ENCODE assay signal across 8 mouse cellular contexts in genomic region chr6:35254136-35254904, GRCm38 (mm10). TPM values are rescaled to one million over a fixed set of nuclear protein-coding genes. Genes with fewer than 3 reads are reported as not detected.
DNase-seq lines count a peak whose midpoint lies in the region; ATAC-seq and TF ChIP-seq lines count a peak whose summit lies in the region.

No protein-coding gene starts in this region.

- no peak for TF ChIP-seq POLR2A in heart, adult 2 months (IDR thresholded peaks at IDR 0.05; ENCODE audit: insufficient read depth, low read depth, low read length)

- intact Hi-C loops in heart, adult 2 months (cut with DNase I) = loop anchor here (5.0 kb wide), 2 partner anchors 313 to 1138 kb away; no protein-coding TSS in a partner anchor

- peaks cover 23% of the 10 kb centered on the region for H3K4me1 ChIP-seq in heart, adult 2 months (ENCODE audit: control insufficient read depth, insufficient read depth, low read length)
- H3K4me1 ChIP-seq in hindbrain, embryonic 16.5 days (ENCODE audit: control insufficient read depth, insufficient read depth, low read depth, low read length) = peaks cover 25% of the 10 kb centered on the region
- peaks cover 23% of the 10 kb centered on the region for H3K4me1 ChIP-seq in midbrain, embryonic 14.5 days (ENCODE audit: control insufficient read depth, insufficient read depth, low read length)

- H3K4me2 ChIP-seq in hindbrain, embryonic 16.5 days (ENCODE audit: low read length) = peak overlapping the region; percentile 87
- peak overlapping the region; percentile 72 for H3K4me2 ChIP-seq in midbrain, embryonic 14.5 days (ENCODE audit: low read length)

- 0 out of 2 replicates have a peak, but pooled peaks have one; percentile 13 for TF ChIP-seq CTCF in heart, adult 2 months (IDR thresholded peaks at IDR 0.05)

- H3K79me2 ChIP-seq in heart, adult 2 months (replicated peaks; ENCODE audit: control insufficient read depth, insufficient read depth, low read length) = peaks cover 4% of the 10 kb centered on the region

- no peak for ATAC-seq in hindbrain, embryonic 16.5 days
- ATAC-seq in midbrain, embryonic 14.5 days (ENCODE audit: low FRiP score, low TSS enrichment) = no peak
- no peak for ATAC-seq in inflammation-experienced regulatory T-cells, adult 6 months

- peak overlapping the region; percentile 63 for H3K9ac ChIP-seq in heart, adult 2 months (ENCODE audit: low read depth, low read length)
- no peak overlapping the region; the same call in none of the 2 replicates for H3K9ac ChIP-seq in hindbrain, embryonic 16.5 days (ENCODE audit: low read depth, low read length)
- no peak overlapping the region for H3K9ac ChIP-seq in midbrain, embryonic 14.5 days (replicated peaks; ENCODE audit: low read length)

- peaks cover 18% of the 10 kb centered on the region for H3K36me3 ChIP-seq in heart, adult 2 months (ENCODE audit: control insufficient read depth, insufficient read depth, low read length)
- no peaks in the 10 kb centered on the region for H3K36me3 ChIP-seq in hindbrain, embryonic 16.5 days (ENCODE audit: control insufficient read depth, insufficient read depth, low read length)
- no peaks in the 10 kb centered on the region for H3K36me3 ChIP-seq in midbrain, embryonic 14.5 days (ENCODE audit: control insufficient read depth, insufficient read depth, low read length)

- H3K4me3 ChIP-seq in heart, adult 2 months = no peak overlapping the region
- H3K4me3 ChIP-seq in hindbrain, embryonic 16.5 days (ENCODE audit: low read length) = no peak overlapping the region
- H3K4me3 ChIP-seq in midbrain, embryonic 14.5 days (replicated peaks; ENCODE audit: low read depth, low read length) = no peak overlapping the region

- 30% methylated on average over 9 of the region's 9 CpGs for WGBS in heart, adult 2 months
- WGBS in hindbrain, embryonic 16.5 days = 69% methylated on average over 9 of the region's 9 CpGs
- WGBS in midbrain, embryonic 14.5 days = 56% methylated on average over 9 of the region's 9 CpGs

- no peaks in the 10 kb centered on the region for H3K9me3 ChIP-seq in hindbrain, embryonic 16.5 days (ENCODE audit: control insufficient read depth, low read length)
- H3K9me3 ChIP-seq in midbrain, embryonic 14.5 days (ENCODE audit: control insufficient read depth, low read length) = no peaks in the 10 kb centered on the region

- no peaks in the 10 kb centered on the region for H3K27me3 ChIP-seq in heart, adult 2 months (ENCODE audit: control insufficient read depth, insufficient read depth, low read length)
- H3K27me3 ChIP-seq in hindbrain, embryonic 16.5 days (replicated peaks; ENCODE audit: control insufficient read depth, insufficient read depth, low read length) = no peaks in the 10 kb centered on the region
- H3K27me3 ChIP-seq in midbrain, embryonic 14.5 days (ENCODE audit: control insufficient read depth, insufficient read depth, low read length) = no peaks in the 10 kb centered on the region

- TF ChIP-seq EP300 in heart, adult 2 months (IDR thresholded peaks at IDR 0.05; ENCODE audit: insufficient read depth, low read depth, low read length) = no peak

- peak overlapping the region; percentile 98 for H3K27ac ChIP-seq in heart, adult 2 months
- H3K27ac ChIP-seq in hindbrain, embryonic 16.5 days (ENCODE audit: low read depth, low read length) = peak overlapping the region; percentile 23; the same call in 1 of the 2 replicates
- H3K27ac ChIP-seq in midbrain, embryonic 14.5 days (replicated peaks; ENCODE audit: low read depth, low read length) = no peak overlapping the region

- DNase-seq in heart, adult 2 months = no peak
- no peak for DNase-seq in heart, adult 11 months
- DNase-seq in c-Kit-positive CD71-positive TER-119-negative erythroid progenitor cells, embryonic 14.5 days (ENCODE audit: low read depth) = peak; percentile 67
- DNase-seq in midbrain, embryonic 14.5 days = no peak
- DNase-seq in left cerebral cortex, adult 9 months (ENCODE audit: low spot score in 2 of 2) = no peak
- no peak for DNase-seq in layer of hippocampus, adult 9-10 months (ENCODE audit: low spot score)

RNA-seq across cellular contexts. Expression of gene Slc13a4, which starts 53.6 kb away (rescaled TPM):
- not detected for total RNA-seq in heart, adult 2 months (2021)
- 0.53 and 0.70 TPM in 2 replicates for polyA plus RNA-seq in heart, adult 2 months (2012; rRNA removed)
- polyA plus RNA-seq in hindbrain, embryonic 16.5 days (2015; fragmentation: Nextera tagmentation; extraction: Ambion mirVana) = 11.0 and 11.2 TPM in 2 replicates
- 0.19 and 3.3 TPM in 2 replicates for polyA plus RNA-seq in midbrain, embryonic 14.5 days (2014; fragmentation: Nextera tagmentation; extraction: Ambion mirVana)
- polyA plus RNA-seq in inflammation-experienced regulatory T-cells, adult 6 months (2017; shearing (Covaris generic)) = under 1 TPM in 1 of 3 experiments, not detected in 2; 0.19 TPM
